ENCODE assay signal across 20 mouse cellular contexts in the genomic region with DNA sequence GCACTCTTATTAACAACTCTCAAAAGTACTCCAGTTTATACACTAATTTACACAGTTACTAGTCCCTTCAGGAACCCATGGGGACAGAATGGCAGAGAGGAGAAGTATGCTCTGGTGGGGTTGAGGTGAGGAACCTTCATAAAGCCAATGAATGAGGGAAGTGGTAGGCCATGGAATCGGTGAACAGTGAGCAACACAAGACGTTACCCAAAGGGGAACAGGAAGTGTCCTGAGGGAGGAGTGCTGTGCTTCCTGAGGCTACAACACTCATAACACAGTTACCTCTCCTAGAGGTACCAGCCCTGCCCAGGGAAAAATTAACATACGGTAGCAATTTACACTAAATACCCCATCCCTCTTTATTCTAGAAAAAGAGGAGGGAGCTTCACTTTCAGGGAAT.
DNase-seq lines count a peak whose midpoint lies in the region; ATAC-seq lines count a peak whose summit lies in the region.
"Had no signal": no experiment of that assay in that cellular context is flagged by ENCODE, and none has a peak within 500 bp of the region (broad histone marks: within the 10 kb centered on the region; RNA-seq: fewer than 3 reads in every experiment).

No protein-coding gene starts in this region.

- peak; percentile 98 for ATAC-seq in common myeloid progenitor, adult 5-6 weeks (replicated peaks; ENCODE audit: low read depth, poor library complexity, severe bottlenecking)
- peak; percentile 85 to 91 for ATAC-seq in hematopoietic stem cell, adult 5-6 weeks (replicated peaks in 1 of 2; ENCODE audit: insufficient read depth in 1 of 2, low FRiP score in 2 of 2, low TSS enrichment in 1 of 2, low read depth in 1 of 2, poor library complexity in 2 of 2, severe bottlenecking in 2 of 2)
- peak; percentile 99 for ATAC-seq in megakaryocyte progenitor cell, adult 5-6 weeks (replicated peaks; ENCODE audit: poor library complexity)
- ATAC-seq: activated CD4-positive, CD25-positive, alpha-beta regulatory T cell, adult 4 months; CD4-positive, CD25-positive, alpha-beta regulatory T cell, adult 4 months; forebrain, embryonic 14.5 days; forebrain, embryonic 16.5 days; Patski had no signal

- no peak for DNase-seq in urinary bladder, postnatal 10 days (ENCODE audit: low spot score)
- DNase-seq in urinary bladder, postnatal 36 days (ENCODE audit: low spot score in 2 of 2): no peak
- DNase-seq: adrenal gland, adult 8-10 months; adrenal gland, postnatal 14 days; adrenal gland, postnatal 36 days; B cell, adult 2 months; cerebellum, adult 11-12 months; cerebellum, adult 2 months; cerebellum, adult 9-10 months; cerebellum, postnatal 10 days; cerebellum, postnatal 25 days; embryo, embryonic 11 days had no signal
